Mouse (Mus musculus): ENCODE data around the gene Nudt8.
"Not testable (repeated sequence)": the region's sequence is repeated elsewhere in the genome, so short reads cannot be mapped to it uniquely, and the experiment has no call there.

Gene Nudt8

DNA sequence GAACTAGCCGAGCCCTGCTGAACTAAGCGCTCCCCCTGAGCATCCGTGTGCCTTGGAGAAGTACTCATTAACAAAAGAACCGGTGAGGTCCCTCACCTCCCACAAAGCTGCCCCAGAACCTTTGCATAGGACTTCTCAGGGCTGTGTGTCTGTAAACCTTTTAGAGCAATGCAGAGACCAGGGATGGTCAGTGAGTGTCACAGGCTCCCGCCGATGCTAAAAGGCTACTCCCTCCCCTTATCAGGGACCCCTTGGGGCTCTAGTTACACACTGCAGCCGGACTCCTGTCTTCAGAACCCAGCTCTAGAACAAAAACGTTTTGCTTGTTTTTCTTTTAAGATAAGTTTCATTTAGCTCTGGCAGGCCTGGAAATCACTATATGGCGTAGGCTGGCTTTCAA is 12.7 kb downstream of the Nudt8 start:
- no peak for DNase-seq (ENCODE audit: low read depth, low spot score)

DNA sequence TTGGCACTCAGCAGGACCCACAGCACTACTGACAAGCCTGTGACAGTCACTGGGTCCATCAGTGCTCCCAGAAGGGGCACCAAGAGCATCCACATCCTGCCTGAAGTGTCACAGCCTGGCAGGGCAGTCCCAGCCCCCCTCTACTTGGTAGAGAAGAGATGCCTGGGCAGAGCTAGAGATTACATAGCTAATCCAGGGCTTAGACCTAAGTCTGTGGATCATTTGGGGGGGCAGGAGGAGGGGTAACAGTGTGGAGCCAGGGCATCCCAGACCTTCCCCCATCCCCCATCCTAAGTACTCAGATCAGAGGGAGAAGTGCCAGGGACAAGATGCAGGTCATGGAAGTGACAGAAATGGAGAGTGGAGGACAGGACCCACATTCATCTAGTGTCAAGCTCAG is 14.4 kb downstream of the Nudt8 start:
- no peak for DNase-seq (ENCODE audit: low read depth, low spot score)

DNA sequence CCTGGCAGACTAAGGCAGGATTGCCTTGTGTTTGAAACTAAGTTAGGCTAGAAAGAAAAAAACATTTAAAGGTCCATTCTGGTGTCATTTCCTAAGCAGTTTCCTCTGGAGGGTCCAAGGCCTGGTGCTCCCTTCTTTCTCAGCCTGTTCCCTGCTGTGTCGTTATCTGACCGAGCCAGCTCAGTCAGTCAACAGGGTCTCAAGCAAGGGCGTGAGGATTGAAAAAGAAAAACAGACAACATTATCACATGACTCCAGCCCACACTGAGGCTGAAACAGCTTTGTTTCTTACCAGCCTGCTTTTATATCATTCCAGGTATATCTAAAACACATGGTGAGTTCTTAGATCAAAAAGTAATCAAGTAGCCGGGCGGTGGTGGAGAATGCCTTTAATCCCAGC is 15.3 kb downstream of the Nudt8 start:
- no peak for DNase-seq (ENCODE audit: low read depth, low spot score)

DNA sequence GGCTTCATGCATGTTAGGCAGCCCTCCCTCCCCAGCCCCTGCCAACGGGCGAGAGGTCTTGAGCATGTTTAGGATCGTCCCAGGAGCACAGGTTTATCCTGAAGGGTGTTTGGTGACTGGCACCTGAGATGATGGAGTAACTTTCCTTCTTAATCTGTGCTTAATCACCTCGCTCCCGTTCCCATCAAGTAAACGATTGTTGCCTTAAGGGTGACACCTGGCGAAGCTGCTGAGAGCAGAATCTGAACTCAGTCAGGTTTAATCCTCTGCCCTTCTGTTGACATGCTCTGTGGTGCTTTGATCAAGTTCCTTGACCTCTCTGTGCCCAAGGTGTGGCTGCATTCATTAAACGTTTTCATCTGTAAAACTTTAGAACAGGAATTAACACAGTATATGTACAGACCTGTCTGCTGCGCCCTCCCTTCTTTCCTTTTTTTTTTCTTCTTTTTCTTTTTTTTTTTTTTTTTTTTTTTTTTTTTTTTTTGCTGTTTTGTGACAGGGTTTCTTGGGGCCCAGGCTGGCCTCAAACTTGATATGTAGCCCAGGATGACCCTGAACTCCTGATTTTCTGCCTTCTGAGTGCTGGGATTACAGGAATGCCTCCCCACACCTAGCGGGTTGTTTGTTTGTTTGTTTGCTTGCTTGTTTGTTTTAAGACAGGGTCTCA is 17.7 kb downstream of the Nudt8 start:
- DNase-seq (ENCODE audit: low read depth, low spot score) = no peak

DNA sequence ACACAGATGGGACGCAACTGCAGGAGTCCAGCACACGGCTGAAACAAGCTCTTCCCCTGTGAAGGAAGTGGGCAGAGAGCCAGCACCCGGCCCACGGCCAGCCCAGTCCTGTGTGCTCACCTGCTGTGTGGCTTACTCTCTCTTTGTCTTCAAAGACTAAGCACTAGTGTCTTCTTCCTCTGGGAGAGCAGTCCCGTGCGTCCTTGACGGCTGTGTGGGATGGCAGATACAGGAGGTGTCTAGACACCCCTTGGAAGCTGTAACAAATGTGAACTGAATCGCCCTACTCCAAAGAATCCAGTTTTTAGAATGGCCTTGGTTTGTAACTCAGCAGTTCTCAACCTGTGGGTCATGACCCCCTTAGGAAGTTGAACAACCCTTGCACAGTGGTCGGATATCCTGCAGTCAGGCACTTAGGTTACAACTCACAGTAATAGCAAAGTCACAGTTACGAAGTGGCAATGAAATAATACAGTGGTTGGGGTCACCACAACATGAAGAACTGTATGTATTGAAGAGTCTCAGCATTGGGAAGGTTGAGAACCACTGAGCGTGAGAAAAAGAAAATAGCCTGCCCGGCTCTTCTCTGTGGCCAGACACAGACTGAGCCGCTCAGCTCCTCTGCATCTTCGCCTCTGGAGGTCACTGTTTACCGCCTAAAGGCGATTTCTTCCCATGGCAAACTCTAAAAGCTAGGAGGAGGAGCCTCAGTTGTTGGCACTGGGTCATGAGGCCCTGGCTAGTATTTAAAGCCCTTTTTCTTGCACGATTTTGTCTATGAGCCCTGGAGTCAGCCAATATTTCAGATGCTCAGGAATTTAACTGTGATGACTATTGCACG is 18.6 kb downstream of the Nudt8 start:
- peak; percentile 82 for DNase-seq (ENCODE audit: low read depth, low spot score)

DNA sequence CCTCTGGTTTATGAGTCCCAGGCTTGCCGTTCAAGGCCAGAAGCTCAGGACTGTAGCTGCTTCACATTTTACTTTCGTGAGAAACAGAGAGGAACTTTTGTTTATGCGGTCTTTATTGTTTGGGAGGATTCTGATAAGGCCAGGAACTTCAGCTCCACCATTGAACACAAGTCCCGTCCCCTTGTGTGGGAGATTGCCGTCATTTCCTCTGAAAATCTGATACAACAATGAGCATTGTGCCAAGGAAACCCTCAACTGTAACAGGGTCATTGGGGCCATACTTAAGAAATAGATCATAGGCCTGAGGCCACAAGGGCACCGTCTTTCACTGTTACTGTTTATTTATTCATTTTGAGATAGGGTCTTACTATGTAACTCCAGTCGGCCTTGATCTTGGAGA is 22.8 kb downstream of the Nudt8 start:
- no peak for DNase-seq (ENCODE audit: low read depth, low spot score)

DNA sequence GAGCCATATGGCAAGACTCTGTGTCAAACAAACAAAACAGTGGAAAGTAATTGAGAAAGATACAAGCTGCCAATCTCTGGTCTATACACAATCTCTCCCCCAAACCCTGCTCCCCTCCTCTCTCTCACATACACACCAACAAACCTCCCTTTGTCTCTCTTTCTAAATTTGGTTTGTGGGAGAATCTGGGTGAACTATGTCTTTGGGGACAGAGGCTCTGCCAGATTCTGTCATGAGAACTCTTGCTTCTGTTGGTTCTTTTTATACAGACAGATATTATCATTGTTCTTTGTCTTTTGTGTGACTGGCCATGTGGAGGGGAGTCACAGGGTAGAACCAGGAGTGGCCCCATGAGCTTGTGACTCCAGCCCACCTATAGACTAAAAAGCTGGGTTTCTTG is 27.2 kb downstream of the Nudt8 start:
- DNase-seq (ENCODE audit: low read depth, low spot score) = no peak

DNA sequence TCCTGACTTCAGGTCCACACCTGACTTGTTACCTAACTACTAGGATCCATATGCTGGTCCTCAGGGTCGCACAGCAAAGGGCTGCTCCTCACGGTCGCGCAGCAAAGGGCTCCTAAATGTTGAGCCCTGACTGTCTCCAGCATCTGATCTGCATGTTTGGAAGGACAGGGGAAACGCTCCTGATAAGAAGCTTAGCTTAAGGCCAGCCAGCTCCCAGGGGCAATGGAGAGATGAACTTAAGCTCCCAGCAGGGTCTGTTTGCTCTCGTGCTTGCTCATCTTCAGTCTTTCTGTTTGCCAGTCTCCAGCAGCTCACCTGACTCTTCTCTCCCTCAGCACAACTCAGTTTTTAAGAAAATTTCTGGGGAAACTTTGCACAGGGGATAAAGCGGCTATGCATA is 32.3 kb downstream of the Nudt8 start:
- no peak for DNase-seq (ENCODE audit: low read depth, low spot score)

DNA sequence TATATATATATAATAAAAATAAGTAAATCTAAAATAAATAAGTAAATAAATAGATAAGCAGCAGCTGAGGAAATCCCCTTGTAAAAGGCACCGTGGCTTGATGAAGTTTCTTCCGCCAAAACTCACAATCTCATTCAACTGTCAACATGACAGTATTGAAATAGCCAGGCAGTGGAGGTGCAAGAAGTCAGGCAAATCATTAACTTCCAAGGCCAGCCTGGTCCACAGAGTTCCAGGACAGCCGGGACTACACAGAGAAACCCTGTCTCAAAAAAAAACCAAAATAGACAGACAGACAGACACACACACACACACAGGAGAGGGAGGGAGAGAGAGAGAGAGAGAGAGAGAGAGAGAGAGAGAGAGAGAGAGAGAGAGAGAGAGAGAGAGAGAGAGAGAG is 32.9 kb downstream of the Nudt8 start:
- DNase-seq (ENCODE audit: low read depth, low spot score) = no peak

DNA sequence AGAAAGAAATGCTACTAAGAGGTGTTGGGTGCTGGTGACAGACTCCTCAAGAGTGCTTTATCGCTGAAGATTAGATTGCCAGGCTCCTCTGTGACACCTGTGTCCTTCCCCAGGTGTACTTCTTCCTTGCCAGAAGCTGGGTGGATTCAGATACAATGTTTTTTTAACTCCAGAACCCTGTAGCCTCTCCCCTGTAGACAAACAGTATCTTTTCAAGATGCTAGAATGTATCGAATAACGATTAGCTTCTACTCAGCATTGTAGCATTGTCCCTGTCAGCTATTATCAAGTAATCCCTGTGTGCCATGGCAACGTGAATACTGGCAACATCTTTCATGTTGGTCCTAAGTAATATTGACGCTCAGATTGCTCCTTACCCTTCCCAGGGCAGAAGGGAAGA is 33.4 kb downstream of the Nudt8 start:
- DNase-seq (ENCODE audit: low read depth, low spot score) = no peak

DNA sequence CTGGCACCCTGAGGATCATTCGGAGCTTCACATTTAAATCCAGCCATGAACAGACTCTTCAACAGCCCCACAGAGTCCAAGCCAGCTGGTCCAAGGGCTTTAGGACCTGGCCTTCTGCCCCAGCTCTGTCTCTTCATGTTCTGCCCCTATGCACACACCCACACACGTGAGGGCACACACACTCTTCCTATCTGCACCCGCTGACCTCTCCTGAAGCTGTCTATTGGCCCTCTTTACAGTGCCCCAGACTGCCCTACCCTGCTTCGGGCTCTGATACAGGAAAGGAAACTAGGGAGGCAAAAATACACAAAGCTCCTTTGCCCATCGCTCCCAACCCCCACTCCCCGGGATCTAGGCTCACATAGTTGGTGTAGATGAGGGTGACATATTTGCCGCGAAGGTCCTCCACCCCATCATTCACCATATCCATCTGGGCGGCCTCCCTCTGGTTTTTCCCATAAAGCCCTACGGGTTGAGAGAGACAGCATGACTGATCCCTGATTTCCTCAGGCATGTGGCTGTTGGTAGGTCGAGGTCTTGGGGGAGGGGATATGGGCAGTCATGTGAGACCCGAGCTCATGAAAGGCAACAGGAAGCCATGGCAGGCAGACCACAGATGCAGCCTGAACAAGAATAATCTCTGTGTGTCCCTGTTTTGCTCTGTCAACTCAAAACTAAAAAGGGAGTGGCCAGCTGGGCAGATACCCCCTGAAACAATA is 36.1 kb downstream of the Nudt8 start:
- DNase-seq (ENCODE audit: low read depth, low spot score) = no peak

DNA sequence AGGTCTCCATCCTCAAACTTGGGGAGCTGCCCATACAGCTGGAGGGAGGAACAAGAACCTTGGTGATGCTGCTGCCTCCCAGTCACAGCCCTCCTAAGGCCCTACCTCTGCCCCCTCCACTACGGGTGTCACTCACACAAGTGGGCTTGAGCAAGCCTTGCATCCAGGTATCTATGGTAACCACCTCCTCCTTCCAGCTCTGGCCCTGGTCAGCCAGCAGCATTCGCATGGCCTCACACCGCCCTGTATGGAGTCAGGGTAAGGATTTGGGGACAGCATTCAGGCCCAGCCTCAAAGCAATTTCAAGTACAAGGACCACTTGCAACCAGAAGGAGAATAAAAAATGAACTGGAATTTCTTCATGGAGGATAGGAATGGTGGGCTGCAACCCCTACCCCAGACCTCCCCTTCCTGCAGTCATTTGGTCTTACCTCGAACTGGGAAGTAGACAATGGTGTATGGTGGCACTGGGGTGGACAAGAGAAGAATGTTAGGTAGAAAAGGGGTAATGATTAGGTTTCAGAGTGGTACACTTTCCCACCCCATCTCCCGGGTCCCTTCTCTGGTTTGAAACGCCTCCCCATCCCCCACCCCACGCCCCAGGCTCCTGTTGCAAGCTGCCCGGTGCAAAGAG is 36.9 kb downstream of the Nudt8 start:
- not testable (repeated sequence) for DNase-seq (ENCODE audit: low read depth, low spot score)

DNA sequence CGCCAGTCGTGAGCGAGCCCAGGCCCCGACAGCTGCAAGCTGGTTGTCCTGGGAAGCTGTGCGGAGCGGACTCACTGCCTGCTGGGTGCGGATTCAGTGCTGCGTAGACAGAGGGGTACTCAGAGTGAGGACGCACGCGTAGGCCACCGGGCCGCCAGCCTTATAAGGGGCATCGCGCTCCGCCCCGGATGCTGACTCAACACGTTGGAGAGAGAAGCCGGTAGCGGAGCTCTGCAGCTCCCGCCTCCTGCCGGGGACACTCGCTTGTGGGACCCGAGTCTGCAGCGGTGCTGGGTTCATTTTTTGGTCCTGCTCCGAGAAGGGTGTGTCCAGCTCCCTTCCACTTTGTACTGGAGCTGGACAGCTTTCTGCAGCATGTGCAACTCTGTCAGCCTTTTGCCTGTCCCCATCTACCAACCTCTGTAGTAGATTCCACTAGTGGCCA is 37.4 kb downstream of the Nudt8 start, which contains the start of gene Gstp1:
Gene Gstp1 (minus strand): TSS at position 198 of the 445 bp plus-strand sequence.
- peak; percentile 89 for DNase-seq (ENCODE audit: low read depth, low spot score)

DNA sequence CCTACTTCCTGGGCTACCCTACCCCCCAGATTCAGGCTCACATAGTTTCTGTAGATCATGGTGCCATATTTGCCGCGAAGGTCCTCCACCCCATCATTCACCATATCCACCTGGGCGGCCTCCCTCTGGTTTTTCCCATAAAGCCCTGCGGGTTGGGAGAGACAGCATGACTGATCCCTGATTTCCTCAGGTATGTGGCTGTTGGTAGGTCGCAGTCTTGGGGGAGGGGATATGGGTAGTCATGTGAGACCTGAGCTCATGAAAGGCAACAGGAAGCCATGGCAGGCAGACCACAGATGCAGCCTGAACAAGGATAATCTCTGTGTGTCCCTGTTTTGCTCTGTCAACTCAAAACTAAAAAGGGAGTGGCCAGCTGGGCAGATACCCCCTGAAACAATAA is 40.6 kb downstream of the Nudt8 start:
- not testable (repeated sequence) for DNase-seq (ENCODE audit: low read depth, low spot score)

DNA sequence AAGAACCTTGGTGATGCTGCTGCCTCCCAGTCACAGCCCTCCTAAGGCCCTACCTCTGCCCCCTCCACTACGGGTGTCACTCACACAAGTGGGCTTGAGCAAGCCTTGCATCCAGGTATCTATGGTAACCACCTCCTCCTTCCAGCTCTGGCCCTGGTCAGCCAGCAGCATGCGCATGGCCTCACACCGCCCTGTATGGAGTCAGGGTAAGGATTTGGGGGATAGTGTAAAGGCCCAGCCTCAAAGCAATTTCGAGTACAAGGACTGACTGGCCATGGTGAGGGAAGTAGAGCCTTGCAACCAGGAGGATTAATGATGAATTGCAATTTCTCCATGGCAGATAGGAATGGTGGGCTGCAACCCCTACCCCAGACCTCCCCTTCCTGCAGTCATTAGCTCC is 41.1 kb downstream of the Nudt8 start:
- DNase-seq (ENCODE audit: low read depth, low spot score) = not testable (repeated sequence)

DNA sequence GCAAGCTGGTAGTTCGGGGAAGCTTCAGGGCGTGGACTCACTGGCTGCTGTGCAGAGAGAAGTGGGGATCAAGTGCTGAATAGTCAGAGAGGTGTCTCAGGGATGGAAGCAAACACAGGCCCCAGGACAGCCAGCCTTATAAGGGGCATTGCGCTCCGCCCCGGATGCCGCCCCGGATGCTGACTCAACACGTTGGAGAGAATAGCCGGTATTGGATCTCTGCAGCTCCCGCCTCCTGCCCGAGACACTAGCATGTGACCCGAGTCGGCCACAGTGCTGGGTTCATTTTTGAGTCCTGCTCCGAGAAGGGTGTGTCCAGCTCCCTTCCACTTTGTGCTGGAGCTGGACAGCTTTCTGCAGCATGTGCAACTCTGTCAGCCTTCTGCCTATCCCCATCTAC is 41.7 kb downstream of the Nudt8 start:
- DNase-seq (ENCODE audit: low read depth, low spot score) = peak; percentile 80

DNA sequence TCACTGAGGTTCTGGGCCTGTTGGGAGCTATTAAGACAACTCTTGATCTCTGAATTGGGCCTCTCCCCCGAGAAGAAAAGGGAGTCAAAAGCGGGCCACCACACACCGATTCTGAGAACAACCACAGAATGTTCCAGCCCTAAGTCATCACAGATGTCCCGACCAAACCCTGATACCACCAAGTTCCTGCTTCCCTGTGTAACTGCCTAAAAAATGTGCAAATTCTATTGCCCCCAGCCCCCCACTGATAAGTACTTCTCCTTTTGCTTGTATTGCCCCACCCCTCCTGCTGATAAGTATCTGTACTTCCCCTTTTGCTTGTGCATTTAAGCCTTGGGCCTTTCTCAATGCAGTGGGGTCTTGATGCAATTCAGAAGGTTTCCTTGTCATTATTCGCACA is 43.7 kb downstream of the Nudt8 start:
- not testable (repeated sequence) for DNase-seq (ENCODE audit: low read depth, low spot score)

DNA sequence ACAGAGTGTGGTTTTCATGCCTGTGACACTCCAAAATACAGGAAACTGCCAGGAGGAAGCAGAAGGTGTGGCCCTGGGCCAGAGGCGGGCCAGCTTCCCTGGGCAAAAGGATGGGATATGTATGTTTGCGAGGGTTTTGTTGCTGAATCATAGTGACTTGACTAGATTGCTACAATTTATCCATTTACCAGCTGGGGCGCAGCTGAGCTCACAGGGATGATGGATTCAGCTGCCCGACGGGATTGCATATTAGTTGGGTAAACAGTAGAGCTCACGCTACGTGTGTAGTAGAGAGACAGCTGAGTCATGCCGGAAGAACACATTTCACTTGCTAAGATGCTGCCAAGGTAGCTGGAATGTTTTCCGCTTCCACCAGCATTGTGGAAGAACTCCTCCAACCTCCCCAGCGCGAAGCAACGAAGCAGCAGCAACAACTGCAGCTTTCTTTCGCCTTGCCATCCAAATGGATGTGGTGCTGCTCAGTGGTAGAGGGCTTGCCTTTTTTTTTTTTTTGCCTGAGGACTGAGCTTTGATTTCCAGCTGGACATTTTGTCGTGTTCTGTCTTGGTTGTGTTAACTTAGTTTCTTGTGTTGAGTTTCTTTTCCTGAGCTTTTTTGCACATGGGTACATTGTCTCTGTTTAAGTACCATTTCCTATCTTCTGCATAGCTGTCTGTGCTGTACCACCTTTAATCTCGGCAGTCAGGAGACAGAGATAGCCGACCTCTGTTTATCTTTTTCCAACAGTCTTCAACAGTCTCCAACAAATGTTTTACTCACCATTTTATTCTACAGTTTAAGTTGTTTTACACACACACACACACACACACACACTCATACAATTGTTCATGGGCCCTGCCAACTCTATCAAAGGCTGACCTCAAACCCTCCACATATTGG is 45.8 kb downstream of the Nudt8 start, which contains the start of gene Gstp2:
Gene Gstp2 (minus strand): TSS at position 58 of the 900 bp plus-strand sequence.
- peak; percentile 90 for DNase-seq (ENCODE audit: low read depth, low spot score)

DNA sequence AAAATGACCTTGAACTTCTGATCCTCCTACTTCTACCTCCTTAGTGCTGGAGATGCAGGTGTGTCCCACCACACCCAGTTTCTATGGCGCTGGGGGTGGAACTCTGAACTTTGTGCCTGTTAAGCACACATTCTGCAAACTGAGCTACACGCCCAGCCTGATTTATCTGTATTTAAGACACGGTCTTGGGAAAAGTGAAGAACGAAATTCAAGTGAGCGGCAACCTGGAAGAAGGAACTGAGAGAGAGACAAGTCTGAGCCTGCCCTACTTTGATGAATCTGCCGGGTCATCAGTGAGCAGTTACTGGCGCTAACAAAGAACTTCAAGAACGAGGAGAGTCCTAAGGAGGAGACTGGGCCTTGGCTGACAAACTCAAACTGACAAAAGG is 46.5 kb downstream of the Nudt8 start:
- DNase-seq (ENCODE audit: low read depth, low spot score) = no peak

DNA sequence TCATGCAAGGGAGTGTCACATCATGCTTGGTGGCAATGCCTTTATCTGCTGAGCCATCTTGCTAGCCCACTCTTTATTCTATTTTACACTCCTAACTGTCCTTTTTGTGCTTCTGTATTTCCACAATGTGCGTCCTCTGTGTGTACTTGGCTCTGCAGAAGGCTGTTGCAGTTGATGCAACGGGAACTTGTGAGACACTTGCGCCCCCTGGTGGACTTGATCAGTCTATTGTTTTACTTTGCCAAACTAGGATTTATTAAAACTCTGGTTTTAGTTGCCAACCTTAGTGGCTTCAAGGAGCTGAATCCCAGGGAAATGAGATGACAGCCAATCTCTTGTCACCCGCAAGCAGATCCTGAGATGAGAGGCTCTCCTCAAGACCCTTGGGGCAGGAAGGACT is 47.5 kb downstream of the Nudt8 start:
- peak; percentile 80 for DNase-seq (ENCODE audit: low read depth, low spot score)

DNA sequence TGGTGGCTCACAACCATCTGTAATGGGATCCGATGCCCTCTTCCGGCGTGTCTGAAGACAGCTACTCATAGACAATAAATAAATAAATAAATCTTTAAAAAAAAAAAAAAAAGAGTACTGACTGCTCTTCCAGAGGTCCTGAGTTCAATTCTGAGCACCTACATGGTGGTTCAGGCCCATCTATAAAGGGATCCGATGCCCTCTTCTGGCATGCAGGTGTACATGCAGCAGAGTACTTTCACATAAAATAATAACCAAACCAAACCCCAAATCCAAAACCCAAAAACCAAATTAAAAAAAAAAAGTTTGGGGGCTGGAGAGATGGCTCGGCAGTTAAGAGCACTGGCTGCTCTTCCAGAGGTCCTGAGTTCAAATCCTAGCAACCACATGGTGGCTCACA is 48.7 kb downstream of the Nudt8 start:
- not testable (repeated sequence) for DNase-seq (ENCODE audit: low read depth, low spot score)

Measured in skeletal muscle tissue, adult 2 months (tissue).